Mouse (Mus musculus): Measurements from ENCODE around the gene Tpd52l1. TPM values are rescaled to one million over a fixed set of nuclear protein-coding genes. Genes with fewer than 3 reads are reported as not detected.
A peak's percentile ranks its signal among the peaks of the same experiment; 100 is the strongest.

Gene Tpd52l1
- total and polyA plus RNA-seq, 2 experiments from 2014 or later = 34.2 to 53.1 TPM

GRCm38 (mm10) chr10:31307024-31307598, 138.6 kb downstream of the Tpd52l1 start:
- Histone ChIP-seq H3K4me3 (ENCODE audit: low read depth, low read length) (no peak overlapping the region), H3K9ac (no peak overlapping the region), H3K36me3 (ENCODE audit: insufficient read depth) (no peaks in the 10 kb centered on the region), H3K27me3 (ENCODE audit: insufficient read depth, low read length) (no peaks in the 10 kb centered on the region), H3K27ac (ENCODE audit: low read depth, low read length) (no peak overlapping the region), H3K4me1 (ENCODE audit: insufficient read depth) (no peaks in the 10 kb centered on the region), H3K9me3 (ENCODE audit: low read length) (no peaks in the 10 kb centered on the region), H3K4me2 (ENCODE audit: low read depth) (no peak overlapping the region)
- DNase-seq (no peak), ATAC-seq (no peak)
- no peak for TF ChIP-seq CTCF (IDR thresholded peaks at IDR 0.05; ENCODE audit: low read depth)
- 31% methylated on average over 1 of the region's 1 CpGs for WGBS

- no peaks in the 10 kb centered on the region for H3K9me3 ChIP-seq (ENCODE audit: low read length)
- no peaks in the 10 kb centered on the region for H3K36me3 ChIP-seq (ENCODE audit: insufficient read depth)
- H3K4me2 ChIP-seq (ENCODE audit: low read depth) = no peak overlapping the region
- no peaks in the 10 kb centered on the region for H3K4me1 ChIP-seq (ENCODE audit: insufficient read depth)
- H3K4me3 ChIP-seq (ENCODE audit: low read depth, low read length) = no peak overlapping the region
- no peak overlapping the region for H3K27ac ChIP-seq (ENCODE audit: low read depth, low read length)
- no peak for TF ChIP-seq CTCF (IDR thresholded peaks at IDR 0.05; ENCODE audit: low read depth)
- 98% methylated on average over 2 of the region's 2 CpGs for WGBS
- no peaks in the 10 kb centered on the region for H3K27me3 ChIP-seq (ENCODE audit: insufficient read depth, low read length)
- no peak overlapping the region for H3K9ac ChIP-seq
- DNase-seq = no peak
- no peak for ATAC-seq
Measured at GRCm38 (mm10) chr10:31303446-31303845, 142.3 kb downstream of the Tpd52l1 start.

GRCm38 (mm10) chr10:31300292-31300691, 145.5 kb downstream of the Tpd52l1 start:
- H3K36me3 ChIP-seq (ENCODE audit: insufficient read depth) = no peaks in the 10 kb centered on the region
- no peak for DNase-seq
- 80% methylated on average over 1 of the region's 1 CpGs for WGBS
- H3K4me2 ChIP-seq (ENCODE audit: low read depth) = no peak overlapping the region
- TF ChIP-seq CTCF (IDR thresholded peaks at IDR 0.05; ENCODE audit: low read depth) = no peak
- no peak for ATAC-seq
- no peaks in the 10 kb centered on the region for H3K27me3 ChIP-seq (ENCODE audit: insufficient read depth, low read length)
- no peaks in the 10 kb centered on the region for H3K9me3 ChIP-seq (ENCODE audit: low read length)
- H3K9ac ChIP-seq = no peak overlapping the region
- H3K4me3 ChIP-seq (ENCODE audit: low read depth, low read length) = no peak overlapping the region
- H3K4me1 ChIP-seq (ENCODE audit: insufficient read depth) = no peaks in the 10 kb centered on the region
- H3K27ac ChIP-seq (ENCODE audit: low read depth, low read length) = no peak overlapping the region

GRCm38 (mm10) chr10:31298921-31299574, 146.7 kb downstream of the Tpd52l1 start:
- no peak overlapping the region for H3K4me3 ChIP-seq (ENCODE audit: low read depth, low read length)
- H3K9me3 ChIP-seq (ENCODE audit: low read length) = no peaks in the 10 kb centered on the region
- H3K27me3 ChIP-seq (ENCODE audit: insufficient read depth, low read length) = no peaks in the 10 kb centered on the region
- H3K4me1 ChIP-seq (ENCODE audit: insufficient read depth) = no peaks in the 10 kb centered on the region
- H3K36me3 ChIP-seq (ENCODE audit: insufficient read depth) = no peaks in the 10 kb centered on the region
- no peak overlapping the region for H3K4me2 ChIP-seq (ENCODE audit: low read depth)
- TF ChIP-seq CTCF (IDR thresholded peaks at IDR 0.05; ENCODE audit: low read depth) = peak; percentile 91
- H3K9ac ChIP-seq = no peak overlapping the region
- ATAC-seq = peak; percentile 74
- WGBS = 40% methylated on average over 6 of the region's 6 CpGs
- no peak overlapping the region for H3K27ac ChIP-seq (ENCODE audit: low read depth, low read length)
- DNase-seq = peak; percentile 83

- Histone ChIP-seq H3K9ac (no peak overlapping the region), H3K27ac (ENCODE audit: low read depth, low read length) (no peak overlapping the region), H3K4me3 (ENCODE audit: low read depth, low read length) (no peak overlapping the region), H3K4me1 (ENCODE audit: insufficient read depth) (no peaks in the 10 kb centered on the region), H3K27me3 (ENCODE audit: insufficient read depth, low read length) (no peaks in the 10 kb centered on the region), H3K4me2 (ENCODE audit: low read depth) (no peak overlapping the region), H3K36me3 (ENCODE audit: insufficient read depth) (no peaks in the 10 kb centered on the region), H3K9me3 (ENCODE audit: low read length) (no peaks in the 10 kb centered on the region)
- ATAC-seq = no peak
- DNase-seq = no peak
- WGBS = 58% methylated on average over 2 of the region's 2 CpGs
- TF ChIP-seq CTCF (IDR thresholded peaks at IDR 0.05; ENCODE audit: low read depth) = no peak
Measured at GRCm38 (mm10) chr10:31298263-31298662, 147.5 kb downstream of the Tpd52l1 start.

- no peak for TF ChIP-seq CTCF (IDR thresholded peaks at IDR 0.05; ENCODE audit: low read depth)
- Histone ChIP-seq H3K27ac (ENCODE audit: low read depth, low read length) (no peak overlapping the region), H3K4me1 (ENCODE audit: insufficient read depth) (no peaks in the 10 kb centered on the region), H3K9me3 (ENCODE audit: low read length) (no peaks in the 10 kb centered on the region), H3K27me3 (ENCODE audit: insufficient read depth, low read length) (no peaks in the 10 kb centered on the region), H3K36me3 (ENCODE audit: insufficient read depth) (no peaks in the 10 kb centered on the region), H3K4me2 (ENCODE audit: low read depth) (no peak overlapping the region), H3K4me3 (ENCODE audit: low read depth, low read length) (no peak overlapping the region), H3K9ac (no peak overlapping the region)
- DNase-seq (no peak), ATAC-seq (no peak)
- 49% methylated on average over 4 of the region's 4 CpGs for WGBS
Measured at GRCm38 (mm10) chr10:31297106-31297505, 148.7 kb downstream of the Tpd52l1 start.

- WGBS = 0% methylated on average over 1 of the region's 1 CpGs
- Histone ChIP-seq H3K9me3 (ENCODE audit: low read length) (no peaks in the 10 kb centered on the region), H3K27ac (ENCODE audit: low read depth, low read length) (no peak overlapping the region), H3K27me3 (ENCODE audit: insufficient read depth, low read length) (no peaks in the 10 kb centered on the region), H3K4me3 (ENCODE audit: low read depth, low read length) (no peak overlapping the region), H3K4me2 (ENCODE audit: low read depth) (no peak overlapping the region), H3K9ac (no peak overlapping the region), H3K4me1 (ENCODE audit: insufficient read depth) (no peaks in the 10 kb centered on the region), H3K36me3 (ENCODE audit: insufficient read depth) (no peaks in the 10 kb centered on the region)
- TF ChIP-seq CTCF (IDR thresholded peaks at IDR 0.05; ENCODE audit: low read depth) = no peak
- no peak for DNase-seq
- ATAC-seq = no peak
Measured at GRCm38 (mm10) chr10:31296458-31296857, 149.3 kb downstream of the Tpd52l1 start.

All from forebrain, postnatal 0 days (tissue).